Comparison of ENCODE assay signal across 22 mouse cellular contexts in genomic region chr10:23675911-23676310, GRCm38 (mm10).
A peak's percentile ranks its signal among the peaks of the same experiment; 100 is the strongest.
DNase-seq lines count a peak whose midpoint lies in the region; ATAC-seq lines count a peak whose summit lies in the region.
"Had no signal": no experiment of that assay in that cellular context is flagged by ENCODE, and none has a peak within 500 bp of the region (broad histone marks: within the 10 kb centered on the region; RNA-seq: fewer than 3 reads in every experiment).

No protein-coding gene starts in this region.

- H3K27me3 ChIP-seq in forebrain, embryonic 12.5 days: no peaks in the 10 kb centered on the region
- H3K27me3 ChIP-seq in forebrain, embryonic 11.5 days (ENCODE audit: control insufficient read depth, insufficient read depth, low read length): no peaks in the 10 kb centered on the region
- no peaks in the 10 kb centered on the region for H3K27me3 ChIP-seq in embryonic facial prominence, embryonic 10.5 days (replicated peaks; ENCODE audit: low read depth, poor library complexity, severe bottlenecking)
- H3K27me3 ChIP-seq in midbrain, embryonic 14.5 days (ENCODE audit: control insufficient read depth, insufficient read depth, low read length): no peaks in the 10 kb centered on the region
- H3K27me3 ChIP-seq in intestine, embryonic 15.5 days (replicated peaks): no peaks in the 10 kb centered on the region
- H3K27me3 ChIP-seq: CH12.LX; embryonic facial prominence, embryonic 13.5 days had no signal

- H3K4me1 ChIP-seq in forebrain, embryonic 12.5 days: peaks cover 22% of the 10 kb centered on the region
- H3K4me1 ChIP-seq in forebrain, embryonic 11.5 days (replicated peaks; ENCODE audit: control insufficient read depth, insufficient read depth, low read length): peaks cover 13% of the 10 kb centered on the region; the same call in 1 of the 2 replicates
- peaks cover 50% of the 10 kb centered on the region for H3K4me1 ChIP-seq in embryonic facial prominence, embryonic 10.5 days
- peaks cover 11% of the 10 kb centered on the region; the same call in 1 of the 2 replicates for H3K4me1 ChIP-seq in midbrain, embryonic 14.5 days (ENCODE audit: control insufficient read depth, insufficient read depth, low read length)
- H3K4me1 ChIP-seq in intestine, embryonic 15.5 days (replicated peaks): no peaks in the 10 kb centered on the region

- H3K4me2 ChIP-seq in forebrain, embryonic 12.5 days: no peak overlapping the region
- no peak overlapping the region for H3K4me2 ChIP-seq in forebrain, embryonic 11.5 days (ENCODE audit: low read depth, low read length, severe bottlenecking)
- no peak overlapping the region for H3K4me2 ChIP-seq in midbrain, embryonic 14.5 days (ENCODE audit: low read length)
- no peak overlapping the region for H3K4me2 ChIP-seq in intestine, embryonic 15.5 days (replicated peaks)
- H3K4me2 ChIP-seq: embryonic facial prominence, embryonic 13.5 days; heart, embryonic 11.5 days had no signal

- WGBS in forebrain, embryonic 12.5 days: 44% methylated on average over 6 of the region's 6 CpGs
- 48% methylated on average over 6 of the region's 6 CpGs for WGBS in forebrain, embryonic 11.5 days
- WGBS in embryonic facial prominence, embryonic 10.5 days: 44% methylated on average over 6 of the region's 6 CpGs
- 47% methylated on average over 6 of the region's 6 CpGs for WGBS in midbrain, embryonic 14.5 days
- WGBS in intestine, embryonic 15.5 days: 71% methylated on average over 6 of the region's 6 CpGs

- H3K36me3 ChIP-seq in forebrain, embryonic 12.5 days (replicated peaks): no peaks in the 10 kb centered on the region
- no peaks in the 10 kb centered on the region for H3K36me3 ChIP-seq in forebrain, embryonic 11.5 days (ENCODE audit: control insufficient read depth, insufficient read depth, low read length)
- no peaks in the 10 kb centered on the region for H3K36me3 ChIP-seq in embryonic facial prominence, embryonic 10.5 days (replicated peaks)
- H3K36me3 ChIP-seq in midbrain, embryonic 14.5 days (ENCODE audit: control insufficient read depth, insufficient read depth, low read length): no peaks in the 10 kb centered on the region
- no peaks in the 10 kb centered on the region for H3K36me3 ChIP-seq in intestine, embryonic 15.5 days
- H3K36me3 ChIP-seq: embryonic facial prominence, embryonic 13.5 days had no signal

- H3K9ac ChIP-seq in forebrain, embryonic 12.5 days: no peak overlapping the region
- H3K9ac ChIP-seq in forebrain, embryonic 11.5 days (ENCODE audit: low read length): no peak overlapping the region
- no peak overlapping the region for H3K9ac ChIP-seq in midbrain, embryonic 14.5 days (replicated peaks; ENCODE audit: low read length)
- no peak overlapping the region for H3K9ac ChIP-seq in intestine, embryonic 15.5 days
- H3K9ac ChIP-seq: embryonic facial prominence, embryonic 13.5 days had no signal

- H3K9me3 ChIP-seq in forebrain, embryonic 12.5 days: no peaks in the 10 kb centered on the region
- no peaks in the 10 kb centered on the region for H3K9me3 ChIP-seq in forebrain, embryonic 11.5 days (ENCODE audit: control insufficient read depth, low read length)
- no peaks in the 10 kb centered on the region for H3K9me3 ChIP-seq in embryonic facial prominence, embryonic 10.5 days
- no peaks in the 10 kb centered on the region for H3K9me3 ChIP-seq in midbrain, embryonic 14.5 days (ENCODE audit: control insufficient read depth, low read length)
- no peaks in the 10 kb centered on the region for H3K9me3 ChIP-seq in intestine, embryonic 15.5 days
- H3K9me3 ChIP-seq: embryonic facial prominence, embryonic 13.5 days had no signal

- no peak overlapping the region for H3K4me3 ChIP-seq in forebrain, embryonic 12.5 days (replicated peaks)
- no peak overlapping the region for H3K4me3 ChIP-seq in forebrain, embryonic 11.5 days (ENCODE audit: low read depth, low read length)
- H3K4me3 ChIP-seq in embryonic facial prominence, embryonic 10.5 days: no peak overlapping the region
- no peak overlapping the region for H3K4me3 ChIP-seq in midbrain, embryonic 14.5 days (replicated peaks; ENCODE audit: low read depth, low read length)
- H3K4me3 ChIP-seq in intestine, embryonic 15.5 days (replicated peaks): no peak overlapping the region
- H3K4me3 ChIP-seq: embryonic facial prominence, embryonic 13.5 days; layer of hippocampus, adult 2 months had no signal

- no peak for ATAC-seq in forebrain, embryonic 12.5 days (ENCODE audit: low FRiP score)
- ATAC-seq in forebrain, embryonic 11.5 days (replicated peaks; ENCODE audit: low FRiP score): no peak
- no peak for ATAC-seq in midbrain, embryonic 14.5 days (ENCODE audit: low FRiP score, low TSS enrichment)
- ATAC-seq in intestine, embryonic 15.5 days: no peak
- ATAC-seq: activated CD4-positive, CD25-positive, alpha-beta regulatory T cell, adult 4 months; intestine, embryonic 16.5 days had no signal

- DNase-seq in forebrain, embryonic 11.5 days (ENCODE audit: low spot score): no peak
- peak; percentile 30 for DNase-seq in kidney, postnatal 14 days
- DNase-seq in kidney, adult 11 months: no peak
- DNase-seq in embryonic facial prominence, embryonic 10.5 days (ENCODE audit: low spot score): peak; percentile 30
- DNase-seq in midbrain, embryonic 14.5 days: peak; percentile 16
- no peak for DNase-seq in adrenal gland, postnatal 10 days
- DNase-seq: adrenal gland, postnatal 36 days; cerebellum, adult 9-11 months; gastrocnemius, postnatal 25 days; heart, postnatal 36 days; liver; lung, adult 18-20 months; thymus, postnatal 36 days had no signal

- H3K27ac ChIP-seq in forebrain, embryonic 12.5 days: peak overlapping the region; percentile 75
- H3K27ac ChIP-seq in forebrain, embryonic 11.5 days (ENCODE audit: low read depth, low read length): no peak overlapping the region
- peak overlapping the region; percentile 91 for H3K27ac ChIP-seq in embryonic facial prominence, embryonic 10.5 days (replicated peaks)
- no peak overlapping the region for H3K27ac ChIP-seq in midbrain, embryonic 14.5 days (replicated peaks; ENCODE audit: low read depth, low read length)
- no peak overlapping the region for H3K27ac ChIP-seq in intestine, embryonic 15.5 days
- H3K27ac ChIP-seq: layer of hippocampus, adult 2 months; macrophage had no signal

Comparison
In these comparisons a context has a peak if more than half of its experiments do, and no peak if none do; other contexts are left out.
1. H3K27ac ChIP-seq: peak in forebrain, embryonic 12.5 days (single experiment) and embryonic facial prominence, embryonic 10.5 days (single experiment); none in forebrain, embryonic 11.5 days (single experiment), midbrain, embryonic 14.5 days (single experiment) and intestine, embryonic 15.5 days (single experiment).
2. DNase-seq: peak in kidney, postnatal 14 days (single experiment), embryonic facial prominence, embryonic 10.5 days (single experiment) and midbrain, embryonic 14.5 days (single experiment); none in forebrain, embryonic 11.5 days (single experiment), kidney, adult 11 months (single experiment) and adrenal gland, postnatal 10 days (single experiment).